Mouse (Mus musculus) ES-E14 (cell line): ENCODE measurements around the gene Rbpj.

Source experiments
- CHD2 ChIP-seq: IDR thresholded peaks from 2 replicates; pipeline ENCODE4 v1.6.1; 2014; ENCODE audit warnings: mild to moderate bottlenecking, low read depth, low read length, inconsistent platforms
- HCFC1 ChIP-seq: IDR thresholded peaks from 2 replicates; pipeline ENCODE4 v1.6.1; 2012; ENCODE audit warnings: low read length, inconsistent platforms, borderline replicate concordance; ENCODE audit not compliant: insufficient read depth
- MAFK ChIP-seq: IDR thresholded peaks from 2 replicates; pipeline ENCODE4 v1.6.1; 2014; ENCODE audit warnings: mild to moderate bottlenecking, low read depth, low read length, inconsistent platforms; ENCODE audit not compliant: insufficient read depth
- ZC3H11A ChIP-seq: IDR thresholded peaks from 2 replicates; pipeline ENCODE4 v1.6.1; 2012; ENCODE audit warnings: low read depth, mild to moderate bottlenecking, inconsistent platforms, low read length, borderline replicate concordance

- no peak for TF ChIP-seq CHD2
- TF ChIP-seq MAFK = no peak
- TF ChIP-seq ZC3H11A = no peak
- TF ChIP-seq HCFC1 = no peak
Measured at GRCm38 (mm10) chr5:53683916-53684315, 218.0 kb downstream of the Rbpj start.
